Mouse (Mus musculus): Measurements from ENCODE around the gene Tha1. TPM values are rescaled to one million over a fixed set of nuclear protein-coding genes. Genes with fewer than 3 reads are reported as not detected.

The Tha1 gene
- polyA plus RNA-seq, 1 experiment from 2014 or later: 4.7 TPM

GRCm38 (mm10) chr11:117829671-117830215 lies 43.5 kb downstream of the Tha1 start:
- peaks cover 54% of the 10 kb centered on the region for H3K4me1 ChIP-seq
- H3K36me3 ChIP-seq: no peaks in the 10 kb centered on the region
- H3K27me3 ChIP-seq (replicated peaks): no peaks in the 10 kb centered on the region
- ATAC-seq (ENCODE audit: low FRiP score): no peak
- WGBS: 87% methylated on average over 2 of the region's 2 CpGs
- no peak overlapping the region for H3K4me3 ChIP-seq (replicated peaks)
- no peak overlapping the region for H3K27ac ChIP-seq (replicated peaks)
- H3K4me2 ChIP-seq: no peak overlapping the region
- H3K9me3 ChIP-seq (replicated peaks): no peaks in the 10 kb centered on the region
- H3K9ac ChIP-seq (replicated peaks): no peak overlapping the region

- 62% methylated on average over 9 of the region's 9 CpGs for WGBS
- H3K27me3 ChIP-seq (replicated peaks): no peaks in the 10 kb centered on the region
- H3K4me3 ChIP-seq (replicated peaks): no peak overlapping the region
- no peaks in the 10 kb centered on the region for H3K36me3 ChIP-seq
- H3K9ac ChIP-seq (replicated peaks): no peak overlapping the region
- peak overlapping the region; percentile 64 for H3K27ac ChIP-seq (replicated peaks)
- no peak overlapping the region for H3K4me2 ChIP-seq
- no peaks in the 10 kb centered on the region for H3K9me3 ChIP-seq (replicated peaks)
- ATAC-seq (ENCODE audit: low FRiP score): no peak
- peaks cover 60% of the 10 kb centered on the region for H3K4me1 ChIP-seq
These were observed 44.2 kb downstream of the Tha1 start for GRCm38 (mm10) chr11:117828888-117829604.

- H3K27ac ChIP-seq (replicated peaks): peak overlapping the region; percentile 64
- H3K36me3 ChIP-seq: no peaks in the 10 kb centered on the region
- ATAC-seq (ENCODE audit: low FRiP score): no peak
- H3K27me3 ChIP-seq (replicated peaks): no peaks in the 10 kb centered on the region
- H3K4me3 ChIP-seq (replicated peaks): no peak overlapping the region
- H3K9ac ChIP-seq (replicated peaks): no peak overlapping the region
- 75% methylated on average over 18 of the region's 18 CpGs for WGBS
- peaks cover 64% of the 10 kb centered on the region for H3K4me1 ChIP-seq
- H3K9me3 ChIP-seq (replicated peaks): no peaks in the 10 kb centered on the region
- no peak overlapping the region for H3K4me2 ChIP-seq
These were observed 45.0 kb downstream of the Tha1 start for GRCm38 (mm10) chr11:117828149-117828887.

DNA sequence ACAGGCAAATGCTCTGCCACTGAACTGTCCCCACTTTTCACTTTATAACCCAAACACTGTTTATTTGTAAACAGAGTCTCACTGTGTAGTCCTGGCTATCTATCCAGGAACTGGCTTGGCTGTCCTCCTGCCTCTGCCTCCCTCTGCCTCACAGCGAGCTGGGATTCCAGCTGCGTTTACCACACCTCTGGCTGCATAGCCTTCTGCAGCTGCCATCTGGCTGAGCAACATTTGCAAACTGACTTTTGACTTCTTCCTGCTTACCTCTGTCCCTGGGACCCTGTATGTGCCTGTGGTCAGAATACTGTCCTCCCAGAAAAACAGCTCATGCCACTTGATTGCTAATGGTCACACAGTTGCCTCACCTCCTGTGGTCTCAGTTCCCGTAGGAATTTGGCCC lies 45.9 kb downstream of the Tha1 start:
- Histone ChIP-seq H3K4me3 (replicated peaks) (no peak overlapping the region), H3K27me3 (replicated peaks) (no peaks in the 10 kb centered on the region), H3K4me2 (no peak overlapping the region), H3K9me3 (replicated peaks) (no peaks in the 10 kb centered on the region), H3K9ac (replicated peaks) (no peak overlapping the region), H3K4me1 (peaks cover 68% of the 10 kb centered on the region), H3K36me3 (no peaks in the 10 kb centered on the region), H3K27ac (replicated peaks) (no peak overlapping the region)
- 64% methylated on average over 3 of the region's 3 CpGs for WGBS
- no peak for ATAC-seq (ENCODE audit: low FRiP score)

- ATAC-seq (ENCODE audit: low FRiP score): no peak
- H3K4me1 ChIP-seq: peaks cover 63% of the 10 kb centered on the region
- no peak overlapping the region for H3K9ac ChIP-seq (replicated peaks)
- H3K27ac ChIP-seq (replicated peaks): no peak overlapping the region
- H3K27me3 ChIP-seq (replicated peaks): no peaks in the 10 kb centered on the region
- no peaks in the 10 kb centered on the region for H3K9me3 ChIP-seq (replicated peaks)
- H3K4me2 ChIP-seq: no peak overlapping the region
- 75% methylated on average over 8 of the region's 8 CpGs for WGBS
- no peak overlapping the region for H3K4me3 ChIP-seq (replicated peaks)
- H3K36me3 ChIP-seq: no peaks in the 10 kb centered on the region
These were observed 46.4 kb downstream of the Tha1 start for GRCm38 (mm10) chr11:117826916-117827315.

- H3K27ac ChIP-seq (replicated peaks): peak overlapping the region; percentile 71
- 12% methylated on average over 5 of the region's 5 CpGs for WGBS
- ATAC-seq (ENCODE audit: low FRiP score): 0 out of 2 replicates have a peak, but pooled peaks have one; percentile 30
These were observed 47.1 kb downstream of the Tha1 start for GRCm38 (mm10) chr11:117826164-117826563.

DNA sequence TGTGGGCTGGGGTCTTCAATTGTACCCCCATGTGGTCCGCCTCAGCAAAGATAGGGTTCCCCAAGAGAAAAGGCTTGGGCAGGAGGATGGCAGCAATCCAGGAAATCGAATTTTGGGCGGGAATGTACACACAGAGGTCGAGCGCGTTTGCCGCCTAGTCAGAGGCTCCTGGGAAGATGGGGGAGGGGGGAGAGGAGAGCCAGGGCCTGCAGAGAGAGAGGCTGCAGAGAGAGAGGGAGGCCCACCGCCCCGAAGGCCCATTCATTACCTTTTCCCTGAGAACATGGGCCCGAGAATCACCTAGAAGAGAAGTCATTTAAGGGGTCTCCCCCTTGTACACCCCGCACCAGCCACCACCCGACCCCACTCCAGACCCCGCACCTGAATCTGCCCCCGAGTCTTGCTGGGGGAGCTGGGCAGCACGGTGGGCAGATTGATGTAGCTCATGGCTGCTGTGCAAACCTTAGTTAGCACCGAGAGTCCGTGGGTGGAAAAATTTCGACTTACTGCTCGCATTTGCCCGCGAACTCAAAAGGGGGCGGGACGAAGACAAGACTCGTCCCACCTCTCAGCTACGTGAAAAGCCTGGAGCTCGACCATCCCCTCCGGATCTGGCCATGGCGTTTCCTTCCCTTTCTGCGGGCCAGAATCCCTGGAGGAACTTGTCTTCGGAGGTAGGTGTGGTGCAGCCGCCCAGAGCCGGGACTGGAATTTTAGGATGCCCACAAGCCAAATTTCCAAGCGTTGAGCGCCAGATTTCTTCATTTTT lies 47.8 kb downstream of the Tha1 start, which contains the start of the genes Afmid and Tk1:
Afmid (plus strand) TSS at position 592 of the 769 bp plus-strand sequence.
Tk1 (minus strand) TSS at position 760 of the 769 bp plus-strand sequence.
- WGBS: under 1% methylated on average over 34 of the region's 34 CpGs
- peak within 1 kb of the TSS; percentile 58 for H3K9ac ChIP-seq (replicated peaks)
- H3K36me3 ChIP-seq: no peaks in the 10 kb centered on the region
- H3K9me3 ChIP-seq (replicated peaks): no peaks in the 10 kb centered on the region
- H3K4me2 ChIP-seq: peak within 1 kb of the TSS; percentile 91
- no peaks in the 10 kb centered on the region for H3K27me3 ChIP-seq (replicated peaks)
- peaks cover 60% of the 10 kb centered on the region for H3K4me1 ChIP-seq
- H3K27ac ChIP-seq (replicated peaks): peak within 1 kb of the TSS; percentile 71
- peak; percentile 69 for ATAC-seq (ENCODE audit: low FRiP score)
- H3K4me3 ChIP-seq (replicated peaks): peak within 1 kb of the TSS; percentile 45

More at GRCm38 (mm10) chr11:117826164-117826563, 47.1 kb downstream of the Tha1 start:
- no peaks in the 10 kb centered on the region for H3K27me3 ChIP-seq (replicated peaks)
- no peaks in the 10 kb centered on the region for H3K36me3 ChIP-seq
- H3K4me1 ChIP-seq: peaks cover 61% of the 10 kb centered on the region
- no peaks in the 10 kb centered on the region for H3K9me3 ChIP-seq (replicated peaks)
- peak overlapping the region; percentile 45 for H3K4me3 ChIP-seq (replicated peaks)
- peak overlapping the region; percentile 58 for H3K9ac ChIP-seq (replicated peaks)
- peak overlapping the region; percentile 91 for H3K4me2 ChIP-seq

DNA sequence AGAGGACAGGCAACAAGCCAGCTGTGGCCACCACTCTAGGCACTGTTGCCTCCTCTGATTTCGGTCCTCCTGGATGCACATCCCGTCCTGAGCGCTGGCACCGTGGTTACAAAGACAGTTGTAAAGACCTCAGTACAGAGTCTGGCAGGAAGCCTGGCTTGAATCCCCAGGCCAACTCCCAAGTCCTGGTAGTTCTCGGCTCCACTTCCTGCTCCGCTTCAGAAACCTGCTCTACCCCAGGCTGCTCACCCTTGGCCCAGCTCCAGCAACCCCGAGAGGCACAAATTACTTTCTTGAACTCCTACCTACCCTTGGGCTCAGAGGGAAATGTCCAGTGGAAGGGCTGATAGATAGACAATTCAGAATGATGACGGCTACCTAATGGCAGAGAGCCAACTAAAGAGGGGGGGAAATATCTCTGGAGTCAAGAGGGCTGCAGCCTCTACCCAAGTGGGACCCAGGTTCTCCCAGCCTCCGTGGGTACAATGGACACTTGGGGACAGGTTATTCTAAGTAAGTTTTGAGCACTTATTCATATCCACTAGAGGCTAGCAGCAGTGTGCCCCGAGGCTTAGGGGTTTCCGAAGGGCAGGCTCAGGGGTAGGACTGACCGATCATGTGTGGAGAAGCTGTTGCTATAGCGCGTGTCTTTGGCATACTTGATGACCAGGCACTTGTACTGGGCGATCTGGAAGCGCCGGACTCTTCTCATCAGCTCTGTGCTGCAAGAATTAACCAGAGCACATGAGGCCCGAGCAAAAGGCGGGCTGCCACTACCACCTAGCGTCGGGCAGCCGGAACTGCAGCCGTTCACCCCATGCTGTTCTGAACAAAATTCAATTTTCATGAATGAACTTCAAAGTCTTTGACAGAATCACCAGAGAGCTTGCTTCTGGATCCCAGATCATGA lies 49.0 kb downstream of the Tha1 start:
- 20% methylated on average over 23 of the region's 23 CpGs for WGBS
- ATAC-seq (ENCODE audit: low FRiP score): peak; percentile 72; the same call in 1 of the 2 replicates
- peaks cover 55% of the 10 kb centered on the region for H3K4me1 ChIP-seq
- H3K4me2 ChIP-seq: peak overlapping the region; percentile 91
- no peaks in the 10 kb centered on the region for H3K36me3 ChIP-seq
- no peak overlapping the region for H3K9ac ChIP-seq (replicated peaks)
- no peaks in the 10 kb centered on the region for H3K9me3 ChIP-seq (replicated peaks)
- H3K27ac ChIP-seq (replicated peaks): 0 out of 2 replicates have a peak overlapping the region, but pooled peaks have one; percentile 10
- no peaks in the 10 kb centered on the region for H3K27me3 ChIP-seq (replicated peaks)
- H3K4me3 ChIP-seq (replicated peaks): peak overlapping the region; percentile 45

DNA sequence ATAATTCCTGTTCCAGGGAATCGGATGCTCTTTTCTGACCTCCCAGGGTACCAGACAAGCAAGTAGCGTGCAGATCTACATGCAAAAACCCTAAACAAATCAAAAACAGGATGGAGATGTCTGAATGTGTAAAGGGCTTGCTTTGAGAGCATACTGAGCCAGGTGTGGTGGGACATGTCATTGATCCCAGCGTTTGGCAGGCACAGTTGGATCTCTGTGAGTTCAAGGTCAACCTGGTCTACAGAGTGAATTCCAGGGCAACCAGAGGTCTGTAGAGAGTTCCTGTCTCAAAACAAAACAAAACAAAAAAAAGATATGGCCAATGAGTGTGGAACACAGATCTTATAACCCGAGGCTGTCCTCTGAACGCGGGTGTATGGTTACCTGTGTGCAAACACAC lies 49.9 kb downstream of the Tha1 start:
- Histone ChIP-seq H3K4me1 (peaks cover 49% of the 10 kb centered on the region), H3K4me3 (replicated peaks) (no peak overlapping the region), H3K36me3 (no peaks in the 10 kb centered on the region), H3K9ac (replicated peaks) (no peak overlapping the region), H3K27ac (replicated peaks) (no peak overlapping the region), H3K4me2 (no peak overlapping the region), H3K9me3 (replicated peaks) (no peaks in the 10 kb centered on the region), H3K27me3 (replicated peaks) (no peaks in the 10 kb centered on the region)
- no peak for ATAC-seq (ENCODE audit: low FRiP score)
- WGBS: 95% methylated on average over 6 of the region's 6 CpGs

DNA sequence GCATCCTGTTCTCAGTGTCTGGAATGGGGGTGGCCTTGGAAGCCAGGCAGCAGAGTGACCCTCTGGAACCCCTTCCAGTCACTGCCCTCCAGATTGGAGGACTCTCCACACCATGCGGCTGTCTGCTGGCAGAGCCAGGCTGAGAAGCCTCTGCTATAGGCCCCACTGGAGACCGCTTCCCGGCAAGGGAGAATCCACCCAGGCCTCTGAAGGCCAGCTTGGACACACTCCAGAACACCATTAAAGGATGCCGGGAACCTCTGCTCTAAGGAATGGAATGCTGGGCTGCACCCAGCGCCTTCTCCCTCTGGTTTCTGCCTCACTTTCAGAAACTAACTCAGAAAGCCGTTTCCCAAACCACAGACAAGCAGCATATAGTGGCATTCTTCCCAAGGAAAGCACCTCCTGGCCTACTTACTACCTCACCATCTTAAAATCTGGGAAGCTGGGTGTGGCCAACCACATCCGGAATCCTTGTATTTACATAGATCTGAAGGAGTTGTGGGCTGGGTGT lies 50.5 kb downstream of the Tha1 start:
- WGBS: 76% methylated on average over 7 of the region's 7 CpGs
- no peak overlapping the region for H3K4me3 ChIP-seq (replicated peaks)
- H3K9ac ChIP-seq (replicated peaks): no peak overlapping the region
- H3K27me3 ChIP-seq (replicated peaks): no peaks in the 10 kb centered on the region
- ATAC-seq (ENCODE audit: low FRiP score): no peak
- no peak overlapping the region for H3K27ac ChIP-seq (replicated peaks)
- H3K4me2 ChIP-seq: no peak overlapping the region
- H3K36me3 ChIP-seq: no peaks in the 10 kb centered on the region
- no peaks in the 10 kb centered on the region for H3K9me3 ChIP-seq (replicated peaks)
- H3K4me1 ChIP-seq: peaks cover 45% of the 10 kb centered on the region

All from neural tube, embryonic 15.5 days (tissue).